Mouse (Mus musculus): ENCODE results near the gene Nab2. TPM values are rescaled to one million over a fixed set of nuclear protein-coding genes. Genes with fewer than 3 reads are reported as not detected.

Gene Nab2
- total and polyA plus RNA-seq, 2 experiments from 2014 or later = 4.5 to 12.9 TPM

DNA sequence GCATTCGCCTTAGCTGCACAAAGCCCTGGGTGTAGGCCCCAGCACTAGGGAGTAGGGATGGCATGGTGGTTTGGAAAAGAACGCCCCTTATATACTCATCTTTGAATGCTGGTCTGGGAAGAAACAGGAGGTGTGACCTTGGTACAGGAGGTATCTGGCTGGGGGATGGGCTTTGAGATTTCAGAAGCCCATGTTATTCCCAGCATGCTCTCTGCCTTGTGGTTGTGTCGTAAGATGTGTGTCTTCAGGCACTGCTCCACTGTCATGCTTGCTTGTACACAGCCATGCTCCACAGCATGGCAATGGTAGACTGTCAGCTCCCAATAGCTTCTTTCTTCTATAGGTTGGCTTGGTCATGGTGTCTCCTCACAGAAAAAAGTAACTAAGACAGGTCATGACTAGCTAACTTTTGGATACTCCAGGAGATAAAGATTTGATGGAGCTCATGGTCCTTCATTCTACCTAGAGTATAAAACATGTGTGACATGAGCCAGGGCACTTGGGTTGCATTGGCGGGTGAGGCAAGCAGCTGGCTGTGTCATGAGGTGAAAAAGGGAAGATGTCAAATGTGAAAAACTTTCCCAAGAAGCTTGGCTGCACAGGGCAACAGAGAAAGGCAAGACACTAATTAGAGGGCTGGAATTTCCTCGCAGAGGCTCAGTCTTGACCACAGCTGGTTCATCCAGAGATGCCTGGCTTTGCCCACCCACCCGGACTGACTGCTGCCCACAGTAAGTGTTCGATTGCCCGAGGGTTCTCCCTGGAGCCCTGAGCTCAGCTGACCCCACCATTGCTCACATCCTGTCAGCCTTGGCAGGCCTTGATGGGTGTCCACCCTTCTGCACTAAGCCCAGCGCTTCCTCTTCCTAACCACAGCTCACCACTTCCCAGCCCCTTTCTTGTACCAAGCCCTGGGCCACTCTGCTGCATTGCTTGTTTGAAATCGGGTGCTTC, 36.8 kb downstream of the Nab2 start:
- no peaks in the 10 kb centered on the region for H3K36me3 ChIP-seq (ENCODE audit: insufficient read depth)
- H3K27me3 ChIP-seq (ENCODE audit: insufficient read depth, low read length) = no peaks in the 10 kb centered on the region
- H3K9ac ChIP-seq = no peak overlapping the region
- no peaks in the 10 kb centered on the region for H3K9me3 ChIP-seq (ENCODE audit: low read length)
- H3K4me3 ChIP-seq (ENCODE audit: low read depth, low read length) = no peak overlapping the region
- 82% methylated on average over 10 of the region's 10 CpGs for WGBS
- no peaks in the 10 kb centered on the region for H3K4me1 ChIP-seq (ENCODE audit: insufficient read depth)
- DNase-seq (no peak), ATAC-seq (no peak; the same call in 1 of the 2 replicates)
- no peak overlapping the region for H3K4me2 ChIP-seq (ENCODE audit: low read depth)
- H3K27ac ChIP-seq (ENCODE audit: low read depth, low read length) = no peak overlapping the region
- no peak for TF ChIP-seq CTCF (IDR thresholded peaks at IDR 0.05; ENCODE audit: low read depth)

DNA sequence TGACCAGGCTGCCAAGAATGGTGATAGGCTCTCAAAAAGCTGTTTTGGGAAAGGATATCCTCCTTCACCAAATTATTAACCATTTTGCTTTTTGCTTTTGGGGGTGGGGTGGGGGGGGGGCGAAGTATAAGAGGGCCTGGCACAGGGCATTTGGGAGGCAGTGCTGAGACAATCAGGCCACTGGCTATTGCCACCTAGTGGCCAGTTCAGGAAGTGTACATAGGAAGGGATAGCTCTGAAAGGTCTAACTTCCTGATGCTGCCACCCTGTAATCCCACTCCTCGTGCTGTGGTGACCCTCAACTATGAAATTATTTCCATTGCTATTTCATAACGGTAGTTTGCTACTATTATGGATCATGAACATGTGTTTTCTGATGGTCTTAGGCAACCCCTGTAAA, 41.9 kb downstream of the Nab2 start:
- Histone ChIP-seq H3K27ac (ENCODE audit: low read depth, low read length) (no peak overlapping the region), H3K4me2 (ENCODE audit: low read depth) (no peak overlapping the region), H3K4me1 (ENCODE audit: insufficient read depth) (0 out of 2 replicates have a peak, but pooled peaks cover 2% of the 10 kb centered on the region), H3K27me3 (ENCODE audit: insufficient read depth, low read length) (no peaks in the 10 kb centered on the region), H3K36me3 (ENCODE audit: insufficient read depth) (no peaks in the 10 kb centered on the region), H3K4me3 (ENCODE audit: low read depth, low read length) (no peak overlapping the region), H3K9ac (no peak overlapping the region), H3K9me3 (ENCODE audit: low read length) (no peaks in the 10 kb centered on the region)
- ATAC-seq (no peak), DNase-seq (peak; percentile 33)
- peak; percentile 63 for TF ChIP-seq CTCF (IDR thresholded peaks at IDR 0.05; ENCODE audit: low read depth)
- WGBS = 88% methylated on average over 3 of the region's 3 CpGs

- Histone ChIP-seq H3K27ac (ENCODE audit: low read depth, low read length) (no peak overlapping the region), H3K4me3 (ENCODE audit: low read depth, low read length) (no peak overlapping the region), H3K4me2 (ENCODE audit: low read depth) (no peak overlapping the region), H3K27me3 (ENCODE audit: insufficient read depth, low read length) (no peaks in the 10 kb centered on the region), H3K9me3 (ENCODE audit: low read length) (no peaks in the 10 kb centered on the region), H3K9ac (no peak overlapping the region), H3K36me3 (ENCODE audit: insufficient read depth) (no peaks in the 10 kb centered on the region), H3K4me1 (ENCODE audit: insufficient read depth) (peaks cover 11% of the 10 kb centered on the region)
- TF ChIP-seq CTCF (IDR thresholded peaks at IDR 0.05; ENCODE audit: low read depth) = peak; percentile 25
- DNase-seq (no peak), ATAC-seq (no peak)
- WGBS = 93% methylated on average over 6 of the region's 6 CpGs
Observed at GRCm38 (mm10) chr10:127623439-127624216, 44.7 kb downstream of the Nab2 start.

DNA sequence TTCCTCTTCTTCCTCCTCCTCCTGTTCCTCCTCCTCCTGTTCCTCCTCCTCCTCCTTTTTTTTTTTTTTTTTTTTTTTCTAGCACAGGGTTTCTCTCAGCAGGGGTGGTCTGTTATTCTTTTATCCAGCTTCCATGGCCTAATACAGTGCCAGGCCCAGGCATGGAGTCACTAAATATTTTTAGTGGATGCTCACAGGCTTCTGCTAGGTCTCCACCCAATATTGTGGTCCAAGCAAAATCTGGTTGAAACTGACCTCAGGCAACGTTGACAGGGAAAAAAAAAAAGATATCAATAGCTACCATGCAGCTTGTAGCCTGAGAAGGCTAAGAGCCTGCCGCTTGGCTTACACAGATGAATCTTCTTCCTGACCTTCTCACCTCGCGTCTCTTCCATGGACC, 45.7 kb downstream of the Nab2 start:
- H3K4me2 ChIP-seq (ENCODE audit: low read depth) = no peak overlapping the region

DNA sequence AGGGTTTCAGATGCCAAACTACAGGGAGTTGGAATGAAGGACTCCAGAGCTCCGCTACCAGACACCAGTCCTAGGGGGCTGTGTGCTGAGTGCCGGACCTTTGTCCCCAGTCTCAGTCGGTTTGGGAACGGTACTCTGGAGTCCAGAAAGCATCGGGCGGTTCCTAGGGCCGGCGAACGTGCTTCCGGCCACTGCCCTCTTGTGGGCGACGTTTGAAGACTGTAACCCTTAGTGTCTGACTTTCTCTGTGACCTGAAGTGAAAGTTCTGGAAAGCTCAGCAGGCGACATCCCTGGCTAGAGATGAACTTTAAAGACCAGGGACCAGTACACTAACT, 46.3 kb downstream of the Nab2 start:
- H3K9ac ChIP-seq = peak overlapping the region; percentile 96; the same call in 1 of the 2 replicates
- H3K4me2 ChIP-seq (ENCODE audit: low read depth) = peak overlapping the region; percentile 92
- peak overlapping the region; percentile 72 for H3K27ac ChIP-seq (ENCODE audit: low read depth, low read length)
- WGBS = under 1% methylated on average over 13 of the region's 13 CpGs
- TF ChIP-seq CTCF (IDR thresholded peaks at IDR 0.05; ENCODE audit: low read depth) = peak; percentile 55
- ATAC-seq (peak; percentile 10; the same call in 1 of the 2 replicates), DNase-seq (peak; percentile 36)
- peaks cover 27% of the 10 kb centered on the region for H3K4me1 ChIP-seq (ENCODE audit: insufficient read depth)
- no peaks in the 10 kb centered on the region for H3K36me3 ChIP-seq (ENCODE audit: insufficient read depth)
- no peaks in the 10 kb centered on the region for H3K9me3 ChIP-seq (ENCODE audit: low read length)
- no peaks in the 10 kb centered on the region for H3K27me3 ChIP-seq (ENCODE audit: insufficient read depth, low read length)
- peak overlapping the region; percentile 90 for H3K4me3 ChIP-seq (ENCODE audit: low read depth, low read length)

More for the DNA sequence above, 45.7 kb downstream of the Nab2 start:
- Histone ChIP-seq H3K27me3 (ENCODE audit: insufficient read depth, low read length) (no peaks in the 10 kb centered on the region), H3K36me3 (ENCODE audit: insufficient read depth) (no peaks in the 10 kb centered on the region), H3K4me1 (ENCODE audit: insufficient read depth) (peaks cover 20% of the 10 kb centered on the region), H3K4me3 (ENCODE audit: low read depth, low read length) (no peak overlapping the region), H3K27ac (ENCODE audit: low read depth, low read length) (no peak overlapping the region), H3K9ac (no peak overlapping the region), H3K9me3 (ENCODE audit: low read length) (no peaks in the 10 kb centered on the region)
- ATAC-seq = no peak
- no peak for TF ChIP-seq CTCF (IDR thresholded peaks at IDR 0.05; ENCODE audit: low read depth)
- DNase-seq = no peak
- WGBS = 63% methylated on average over 4 of the region's 4 CpGs

DNA sequence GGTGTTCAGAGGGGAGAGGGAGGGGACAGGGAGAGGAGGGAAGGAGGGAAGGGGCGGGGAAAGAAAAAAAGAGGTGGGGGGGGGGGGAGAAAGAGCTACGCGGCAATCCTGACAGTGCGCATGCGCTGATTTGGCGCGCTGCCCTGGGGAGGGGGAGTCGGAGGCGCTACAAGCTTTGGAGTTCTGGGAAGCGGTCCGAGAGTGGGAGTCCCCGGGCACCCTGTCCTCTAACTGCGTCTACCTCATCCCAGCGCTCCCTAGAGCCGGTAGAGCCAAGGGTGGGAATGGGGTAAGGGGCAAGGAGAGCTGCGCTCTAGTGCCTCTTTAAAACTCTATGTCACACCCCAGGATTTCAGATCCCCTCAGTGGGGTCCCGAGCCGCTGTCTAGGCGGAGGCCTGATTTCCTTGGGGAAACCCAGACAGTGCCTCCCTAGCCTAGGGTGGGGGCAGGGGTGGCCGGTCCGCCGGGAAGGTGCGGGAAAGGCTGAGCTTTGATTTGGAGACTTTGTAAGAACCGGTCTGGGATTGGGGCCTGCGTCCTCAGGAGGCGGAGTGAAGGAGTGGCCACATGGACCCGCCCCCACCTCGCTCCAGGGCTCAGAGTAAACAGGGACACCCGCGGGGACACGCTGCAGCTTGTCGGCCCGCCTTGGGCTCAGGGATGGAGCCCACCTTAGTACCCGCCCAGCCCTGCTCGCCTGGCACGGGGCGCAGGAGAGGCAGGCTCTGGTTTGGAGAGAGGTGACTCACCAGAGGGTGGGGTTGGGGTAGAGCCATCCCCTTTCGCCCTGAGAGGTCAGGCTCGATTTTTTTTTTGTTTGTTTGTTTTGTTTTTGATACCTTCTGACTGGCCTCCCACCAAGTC, 46.9 kb downstream of the Nab2 start:
- Histone ChIP-seq H3K4me2 (ENCODE audit: low read depth) (peak overlapping the region; percentile 92), H3K36me3 (ENCODE audit: insufficient read depth) (no peaks in the 10 kb centered on the region), H3K27ac (ENCODE audit: low read depth, low read length) (peak overlapping the region; percentile 72), H3K4me1 (ENCODE audit: insufficient read depth) (peaks cover 30% of the 10 kb centered on the region), H3K27me3 (ENCODE audit: insufficient read depth, low read length) (no peaks in the 10 kb centered on the region), H3K9ac (peak overlapping the region; percentile 96), H3K4me3 (ENCODE audit: low read depth, low read length) (peak overlapping the region; percentile 90), H3K9me3 (ENCODE audit: low read length) (no peaks in the 10 kb centered on the region)
- DNase-seq = peak; percentile 96
- under 1% methylated on average over 34 of the region's 39 CpGs for WGBS
- peak; percentile 73 for ATAC-seq
- 0 out of 2 replicates have a peak, but pooled peaks have one; percentile 3 for TF ChIP-seq CTCF (IDR thresholded peaks at IDR 0.05; ENCODE audit: low read depth)
